Mouse (Mus musculus): ENCODE measurements around the gene Prrc2c.
"Not testable (repeated sequence)": the region's sequence is repeated elsewhere in the genome, so short reads cannot be mapped to it uniquely, and the experiment has no call there.

The Prrc2c gene

DNA sequence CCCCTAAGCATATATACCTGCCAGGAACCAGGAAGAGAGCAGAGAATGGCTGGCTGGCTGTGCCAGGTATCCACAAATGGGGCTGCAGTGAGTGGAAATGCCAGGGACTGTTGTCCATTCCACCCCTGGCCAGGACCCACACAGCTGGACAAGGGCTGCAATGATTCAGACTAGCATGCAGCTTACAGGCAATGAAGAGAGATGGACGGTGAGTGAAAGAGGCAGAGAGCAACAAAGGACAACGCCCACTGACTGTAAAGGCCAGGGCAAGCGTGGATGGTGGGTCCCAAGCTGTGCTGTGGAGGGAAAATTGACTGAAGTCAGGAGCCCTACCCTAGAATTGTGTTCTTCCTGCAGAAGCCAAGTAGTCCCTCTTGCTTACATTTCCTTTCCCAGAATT, 103.8 kb downstream of the Prrc2c start:
- POLR2A ChIA-PET: interaction anchor here in 1 of 4 experiments (0.6 kb wide), 1 partner anchor 22 kb away, joined by 3 read pairs; the partner anchor contains the start of gene Myocos
- CTCF ChIA-PET: interaction anchor here in 1 of 4 experiments (1.2 kb wide), 1 partner anchor 16 kb away, joined by 3 read pairs; no protein-coding TSS in a partner anchor

DNA sequence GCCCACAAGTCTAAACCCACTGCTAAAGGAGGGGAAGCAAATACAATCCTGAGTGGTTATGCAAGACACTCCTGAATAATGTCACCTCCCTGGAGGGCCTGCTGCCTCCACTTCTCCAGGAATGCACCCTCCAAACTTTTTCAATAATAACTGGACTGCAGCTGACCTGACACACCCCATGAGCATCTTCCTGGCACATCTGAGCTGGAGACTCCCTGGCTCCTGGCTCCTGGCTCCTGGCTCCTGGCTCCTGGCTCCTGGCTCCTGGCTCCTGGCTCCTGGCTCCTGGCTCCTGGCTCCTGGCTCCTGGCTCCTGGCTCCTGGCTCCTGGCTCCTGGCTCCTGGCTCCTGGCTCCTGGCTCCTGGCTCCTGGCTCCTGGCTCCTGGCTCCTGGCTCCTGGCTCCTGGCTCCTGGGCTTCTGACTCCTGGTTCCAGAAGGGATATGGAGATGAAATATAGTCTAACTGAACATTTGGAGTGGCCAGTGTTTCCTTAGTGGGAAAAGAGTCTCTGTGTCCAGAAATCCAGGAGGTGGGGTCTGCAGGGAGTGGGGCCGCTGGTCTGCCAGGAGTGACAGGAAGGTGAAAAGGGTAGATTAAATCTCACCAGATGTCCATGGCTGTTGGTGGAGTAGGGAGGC, 104.9 kb downstream of the Prrc2c start:
- CTCF ChIA-PET: interaction anchor here in 1 of 4 experiments (1.2 to 1.4 kb wide), 2 partner anchors 15 kb away, joined by 3 read pairs; no protein-coding TSS in a partner anchor
- POLR2A ChIA-PET: not testable (repeated sequence)

DNA sequence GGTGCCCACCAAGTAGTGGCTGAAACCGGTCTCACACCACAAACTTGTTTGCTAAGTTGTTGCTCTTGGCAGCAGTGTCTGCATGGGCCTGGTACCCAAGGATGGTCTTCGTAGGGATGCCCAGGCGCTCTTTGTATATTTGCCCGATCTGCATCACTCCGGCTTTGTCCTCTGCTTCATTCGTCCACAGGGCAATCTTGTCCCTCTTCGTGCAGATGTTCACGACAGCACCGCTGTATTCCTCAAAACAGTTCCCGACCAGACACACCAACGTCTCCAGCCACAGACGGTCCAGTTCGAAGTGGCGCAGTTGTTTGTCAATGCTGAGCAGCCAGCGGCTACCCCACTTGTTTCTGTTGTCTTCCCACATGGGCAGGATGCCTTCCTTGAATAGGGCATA, 112.0 kb downstream of the Prrc2c start:
- POLR2A ChIA-PET, CTCF ChIA-PET: not testable (repeated sequence)

DNA sequence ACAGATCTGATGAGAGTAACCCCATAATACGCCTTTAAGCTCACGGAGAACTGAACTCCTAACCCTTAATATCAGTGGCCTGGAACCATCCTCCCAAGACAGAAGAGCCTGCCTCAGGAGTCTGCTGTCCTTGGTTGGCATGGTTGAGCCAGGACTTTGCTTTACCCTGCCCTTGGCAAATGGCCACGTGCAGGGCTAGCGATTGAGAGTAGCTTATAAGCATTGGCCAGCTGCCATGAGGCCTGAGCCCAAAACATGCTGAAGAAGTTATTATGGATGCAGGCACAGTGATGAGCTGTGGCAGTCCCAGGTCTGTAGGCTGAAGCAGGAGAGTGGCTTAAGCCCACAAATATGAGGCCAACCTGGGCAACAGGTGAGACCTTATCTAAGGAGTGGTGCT, 112.5 kb downstream of the Prrc2c start:
- CTCF ChIA-PET, POLR2A ChIA-PET: not testable (repeated sequence)

DNA sequence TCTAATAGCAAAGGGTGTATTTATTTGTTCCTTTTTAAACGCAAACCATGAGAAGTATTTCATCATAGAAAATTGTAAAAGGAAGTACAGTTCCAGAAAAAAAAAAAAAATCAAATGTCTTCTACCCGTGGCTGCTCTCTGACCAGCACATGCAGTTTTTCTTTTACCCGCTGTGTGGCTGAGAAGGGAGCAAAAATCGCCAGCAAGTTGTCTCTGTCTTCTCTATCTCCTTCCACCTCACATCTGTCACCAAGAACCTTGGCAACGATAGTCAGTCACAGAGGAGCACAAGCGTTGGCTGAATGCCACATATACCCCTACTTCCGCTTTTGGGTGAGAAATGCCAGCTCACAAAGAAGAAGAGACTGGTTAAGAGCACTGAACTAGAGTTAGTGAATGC, 115.1 kb downstream of the Prrc2c start:
- ChIA-PET CTCF (no interaction called here), POLR2A (interaction anchor here in 1 of 4 experiments (1.8 kb wide), 1 partner anchor 54 kb away, joined by 3 read pairs; no protein-coding TSS in a partner anchor)

DNA sequence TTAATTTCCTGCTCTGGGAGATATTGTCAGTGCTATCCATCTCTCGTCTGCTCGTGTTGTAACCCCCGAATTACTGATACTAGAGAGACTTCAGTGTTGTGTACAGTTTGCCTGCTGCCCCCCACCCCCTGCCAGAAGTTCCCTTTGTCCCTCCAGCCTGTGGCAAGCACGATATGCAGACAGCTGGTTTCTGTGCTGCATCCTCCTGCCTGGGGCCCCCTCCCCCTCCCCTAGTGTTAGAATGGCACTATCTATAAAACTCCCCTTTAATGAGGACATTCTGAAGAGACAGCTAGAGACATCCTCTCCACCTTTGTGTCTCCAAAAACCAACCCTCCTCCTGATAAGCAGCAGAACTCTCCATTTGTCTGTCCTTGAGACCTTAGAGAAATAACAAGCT, 116.5 kb downstream of the Prrc2c start:
- POLR2A ChIA-PET: interaction anchor here in 1 of 4 experiments (0.6 to 1.8 kb wide), 2 partner anchors 52 to 236 kb away, joined by 3 read pairs; no protein-coding TSS in a partner anchor
- CTCF ChIA-PET: no interaction called here
